Mouse (Mus musculus): ENCODE data around the gene Gm27179. TPM values are rescaled to one million over a fixed set of nuclear protein-coding genes. Genes with fewer than 3 reads are reported as not detected.
"Not testable (repeated sequence)": the region's sequence is repeated elsewhere in the genome, so short reads cannot be mapped to it uniquely, and the experiment has no call there.

Gm27179 gene
- polyA plus RNA-seq, 1 experiment from 2014 or later: not detected

- H3K9ac ChIP-seq; H3K4me2 ChIP-seq (replicated peaks); H3K4me1 ChIP-seq; H3K27ac ChIP-seq; ATAC-seq (ENCODE audit: low FRiP score, low read depth); H3K27me3 ChIP-seq (replicated peaks); H3K9me3 ChIP-seq; H3K36me3 ChIP-seq; H3K4me3 ChIP-seq: not testable (repeated sequence)
- no CpG with 5 or more reads among the region's 1 CpGs for WGBS
These were observed 5.3 kb downstream of the Gm27179 start for GRCm38 (mm10) chr14:69507000-69507399.

GRCm38 (mm10) chr14:69503174-69503573, 9.2 kb downstream of the Gm27179 start, which contains the start of gene Gm16867:
Gene Gm16867, minus strand, starts transcription at chr14:69503362.
- not testable (repeated sequence) for H3K4me2 ChIP-seq (replicated peaks); H3K9me3 ChIP-seq; H3K27me3 ChIP-seq (replicated peaks); H3K4me3 ChIP-seq; H3K36me3 ChIP-seq; H3K4me1 ChIP-seq; H3K27ac ChIP-seq; H3K9ac ChIP-seq
- WGBS: no CpG with 5 or more reads among the region's 29 CpGs
- ATAC-seq (ENCODE audit: low FRiP score, low read depth): peak; percentile 99

GRCm38 (mm10) chr14:69502440-69503150, 9.8 kb downstream of the Gm27179 start:
- peak; percentile 84 for ATAC-seq (ENCODE audit: low FRiP score, low read depth)
- not testable (repeated sequence) for H3K4me3 ChIP-seq
- no CpG with 5 or more reads among the region's 73 CpGs for WGBS

GRCm38 (mm10) chr14:69496259-69496658, 16.1 kb downstream of the Gm27179 start:
- not testable (repeated sequence) for H3K36me3 ChIP-seq; H3K4me2 ChIP-seq (replicated peaks); H3K4me3 ChIP-seq; H3K27ac ChIP-seq; H3K9ac ChIP-seq; H3K27me3 ChIP-seq (replicated peaks); H3K9me3 ChIP-seq; H3K4me1 ChIP-seq; ATAC-seq (ENCODE audit: low FRiP score, low read depth)

More at GRCm38 (mm10) chr14:69502440-69503150, 9.8 kb downstream of the Gm27179 start:
- H3K36me3 ChIP-seq; H3K27me3 ChIP-seq (replicated peaks); H3K4me2 ChIP-seq (replicated peaks); H3K9me3 ChIP-seq; H3K27ac ChIP-seq; H3K4me1 ChIP-seq; H3K9ac ChIP-seq: not testable (repeated sequence)

GRCm38 (mm10) chr14:69494946-69495345, 17.4 kb downstream of the Gm27179 start:
- H3K4me3 ChIP-seq; ATAC-seq (ENCODE audit: low FRiP score, low read depth); H3K4me1 ChIP-seq; H3K9me3 ChIP-seq; H3K4me2 ChIP-seq (replicated peaks); H3K36me3 ChIP-seq; H3K27me3 ChIP-seq (replicated peaks); H3K27ac ChIP-seq; H3K9ac ChIP-seq: not testable (repeated sequence)
- no CpG with 5 or more reads among the region's 2 CpGs for WGBS

GRCm38 (mm10) chr14:69494522-69494921, 17.8 kb downstream of the Gm27179 start:
- not testable (repeated sequence) for H3K27ac ChIP-seq; H3K4me1 ChIP-seq; H3K36me3 ChIP-seq; H3K9ac ChIP-seq; H3K4me3 ChIP-seq; H3K4me2 ChIP-seq (replicated peaks); ATAC-seq (ENCODE audit: low FRiP score, low read depth); H3K27me3 ChIP-seq (replicated peaks); H3K9me3 ChIP-seq
- no CpG with 5 or more reads among the region's 3 CpGs for WGBS

GRCm38 (mm10) chr14:69488001-69488400, 24.3 kb downstream of the Gm27179 start:
- H3K9ac ChIP-seq, H3K4me1 ChIP-seq: not testable (repeated sequence)
- no CpG with 5 or more reads among the region's 10 CpGs for WGBS

GRCm38 (mm10) chr14:69485466-69486135, 26.7 kb downstream of the Gm27179 start:
- WGBS: no CpG with 5 or more reads among the region's 18 CpGs
- H3K9me3 ChIP-seq; H3K4me1 ChIP-seq; H3K36me3 ChIP-seq; H3K9ac ChIP-seq; H3K4me2 ChIP-seq (replicated peaks); H3K4me3 ChIP-seq; H3K27me3 ChIP-seq (replicated peaks); H3K27ac ChIP-seq; ATAC-seq (ENCODE audit: low FRiP score, low read depth): not testable (repeated sequence)

More at GRCm38 (mm10) chr14:69488001-69488400, 24.3 kb downstream of the Gm27179 start:
- not testable (repeated sequence) for H3K27ac ChIP-seq; H3K36me3 ChIP-seq; H3K27me3 ChIP-seq (replicated peaks); H3K4me2 ChIP-seq (replicated peaks); ATAC-seq (ENCODE audit: low FRiP score, low read depth); H3K9me3 ChIP-seq; H3K4me3 ChIP-seq

GRCm38 (mm10) chr14:69473941-69474646, 38.3 kb downstream of the Gm27179 start:
- H3K4me1 ChIP-seq; H3K27me3 ChIP-seq (replicated peaks); H3K36me3 ChIP-seq; H3K9me3 ChIP-seq; H3K4me3 ChIP-seq; H3K4me2 ChIP-seq (replicated peaks); ATAC-seq (ENCODE audit: low FRiP score, low read depth); H3K9ac ChIP-seq; H3K27ac ChIP-seq: not testable (repeated sequence)
- no CpG with 5 or more reads among the region's 11 CpGs for WGBS

- H3K36me3 ChIP-seq; H3K4me3 ChIP-seq; H3K27ac ChIP-seq; H3K4me1 ChIP-seq; ATAC-seq (ENCODE audit: low FRiP score, low read depth); H3K27me3 ChIP-seq (replicated peaks); H3K9ac ChIP-seq; H3K9me3 ChIP-seq; H3K4me2 ChIP-seq (replicated peaks): not testable (repeated sequence)
- no CpG with 5 or more reads among the region's 2 CpGs for WGBS
These were observed 39.0 kb downstream of the Gm27179 start for GRCm38 (mm10) chr14:69473322-69473721.

- not testable (repeated sequence) for H3K4me1 ChIP-seq; H3K4me3 ChIP-seq; H3K9ac ChIP-seq; H3K4me2 ChIP-seq (replicated peaks); H3K27me3 ChIP-seq (replicated peaks); H3K36me3 ChIP-seq; H3K9me3 ChIP-seq; H3K27ac ChIP-seq; ATAC-seq (ENCODE audit: low FRiP score, low read depth)
- no CpG with 5 or more reads among the region's 8 CpGs for WGBS
These were observed 42.1 kb downstream of the Gm27179 start for GRCm38 (mm10) chr14:69470122-69470708.

GRCm38 (mm10) chr14:69467612-69468366, 44.6 kb downstream of the Gm27179 start:
- not testable (repeated sequence) for H3K4me1 ChIP-seq; H3K27me3 ChIP-seq (replicated peaks); H3K36me3 ChIP-seq; H3K27ac ChIP-seq; H3K9ac ChIP-seq; H3K4me2 ChIP-seq (replicated peaks); H3K9me3 ChIP-seq; ATAC-seq (ENCODE audit: low FRiP score, low read depth); H3K4me3 ChIP-seq
- no CpG with 5 or more reads among the region's 17 CpGs for WGBS
